Mouse (Mus musculus) liver, embryonic 14.5 days (tissue): Measurements from ENCODE around the gene Stim1. TPM values are rescaled to one million over a fixed set of nuclear protein-coding genes. Genes with fewer than 3 reads are reported as not detected.

Experiments
- ATAC-seq: fragments of 200-750 bp; cut with Nextera tagmentation; 2 replicates; pipeline ENCODE4 v1.8.0; 2017; ENCODE audit warnings: moderate number of reproducible peaks, mild to moderate bottlenecking, moderate library complexity; ENCODE audit not compliant: insufficient read depth
- DNase-seq, 3 experiments: peaks; one replicate each; pipeline ENCODE4 v3.0.0-alpha.2; 2012 to 2013; ENCODE audit warnings: low read depth in 3 of 3, low spot score in 3 of 3
- H3K27ac ChIP-seq: fragments of 300-500 bp; sonication (generic); 2 replicates; pipeline ENCODE4 v1.5.1; 2014; ENCODE audit warnings: moderate library complexity, mild to moderate bottlenecking, control low read depth, inconsistent platforms
- H3K27me3 ChIP-seq: fragments of 300-500 bp; sonication (generic); 2 replicates; pipeline ENCODE4 v1.6.1; 2014; ENCODE audit warnings: mild to moderate bottlenecking, low read length, moderate library complexity; ENCODE audit not compliant: control insufficient read depth, insufficient read depth
- H3K36me3 ChIP-seq: fragments of 300-500 bp; sonication (generic); replicated peaks from 2 replicates; pipeline ENCODE4 v1.6.1; 2014; ENCODE audit warnings: low read depth; ENCODE audit not compliant: control insufficient read depth, insufficient read depth
- H3K4me1 ChIP-seq, 2 experiments: fragments of 200-500 bp in 1 of 2; fragments of 300-500 bp in 1 of 2; sonication (generic) in 1 of 2; replicated peaks; 2 replicates each; pipeline ENCODE4 v1.6.1; 2012 to 2014; ENCODE audit warnings: antibody characterized with exemption in 1 of 2, inconsistent platforms in 1 of 2, low read length in 1 of 2; ENCODE audit not compliant: control insufficient read depth in 2 of 2, insufficient read depth in 2 of 2
- H3K4me2 ChIP-seq: fragments of 300-500 bp; sonication (generic); 2 replicates; pipeline ENCODE4 v1.6.1; 2014; ENCODE audit warnings: low read depth, mild to moderate bottlenecking, control low read depth, moderate library complexity
- H3K4me3 ChIP-seq, 2 experiments: fragments of 200-500 bp in 1 of 2; fragments of 300-500 bp in 1 of 2; sonication (generic) in 1 of 2; 2 replicates each; pipeline ENCODE4 v1.5.1; 2012 to 2014; ENCODE audit warnings: low read depth in 2 of 2, low read length in 2 of 2, mild to moderate bottlenecking in 2 of 2, control low read depth in 1 of 2, inconsistent platforms in 1 of 2, moderate library complexity in 1 of 2; ENCODE audit not compliant: insufficient read depth in 1 of 2
- H3K9ac ChIP-seq: fragments of 300-500 bp; sonication (generic); replicated peaks from 2 replicates; pipeline ENCODE4 v1.6.1; 2014; ENCODE audit warnings: mild to moderate bottlenecking, control low read depth, moderate library complexity
- H3K9me3 ChIP-seq: fragments of 300-500 bp; sonication (generic); 2 replicates; pipeline ENCODE4 v1.6.1; 2016; ENCODE audit warnings: low read length, mixed read lengths; ENCODE audit not compliant: control insufficient read depth
- CTCF ChIP-seq: IDR thresholded peaks from 2 replicates; pipeline ENCODE4 v1.5.1; 2016; ENCODE audit warnings: antibody characterized with exemption, low read depth, control low read depth
- EP300 ChIP-seq: IDR thresholded peaks from 2 replicates; pipeline ENCODE4 v1.6.1; 2016; ENCODE audit warnings: antibody characterized with exemption, low read depth
- WGBS: fragments of 180-500 bp; shearing (Covaris S2); extraction: QIAGEN DNeasy Blood & Tissue Kit; methylation state at CpG from one replicate; pipeline ENCODE4 v1.1.7; 2014; ENCODE audit not compliant: insufficient replicate concordance; 5-methylcytosine and 5-hydroxymethylcytosine counted together
- polyA plus RNA-seq, 2 experiments: library from polyadenylated mRNA; depleted of rRNA in 1 of 2; stranded (reverse) in 1 of 2; unstranded in 1 of 2; fragments of >200 nt; fragmentation: Nextera tagmentation in 1 of 2; extraction: Ambion mirVana in 1 of 2; gene quantifications; 2 replicates each; pipeline versions ENCODE4 v1.2.1 to v1.2.3; 2012 to 2014

Stim1 gene
- polyA plus RNA-seq, 2 experiments, result 7.9 to 9.3 TPM

GRCm38 (mm10) chr7:102478425-102478824 is 210.8 kb downstream of the Stim1 start:
- ATAC-seq (peak; percentile 31; the same call in 1 of the 2 replicates), DNase-seq (peak in 1 of 3 experiments; percentile 12)
- Histone ChIP-seq H3K4me1 (peaks cover 3 to 11% of the 10 kb centered on the region in 2 experiments), H3K27ac (no peak overlapping the region), H3K27me3 (no peaks in the 10 kb centered on the region), H3K4me3 (no peak overlapping the region), H3K36me3 (no peaks in the 10 kb centered on the region), H3K4me2 (no peak overlapping the region), H3K9me3 (no peaks in the 10 kb centered on the region), H3K9ac (no peak overlapping the region)
- 57% methylated on average over 4 of the region's 4 CpGs for WGBS
- no peak for TF ChIP-seq CTCF
- TF ChIP-seq EP300, result no peak

GRCm38 (mm10) chr7:102478926-102479325 is 211.3 kb downstream of the Stim1 start:
- WGBS, result 67% methylated on average over 3 of the region's 3 CpGs
- no peak for ATAC-seq
- no peak overlapping the region for H3K4me3 ChIP-seq

GRCm38 (mm10) chr7:102479368-102480078 is 211.9 kb downstream of the Stim1 start:
- Histone ChIP-seq H3K9ac (no peak overlapping the region), H3K4me3 (no peak overlapping the region), H3K4me1 (peaks cover 4 to 15% of the 10 kb centered on the region in 2 experiments), H3K27me3 (no peaks in the 10 kb centered on the region), H3K4me2 (no peak overlapping the region), H3K27ac (no peak overlapping the region), H3K9me3 (no peaks in the 10 kb centered on the region), H3K36me3 (no peaks in the 10 kb centered on the region)
- TF ChIP-seq CTCF, result no peak
- no peak for TF ChIP-seq EP300
- 66% methylated on average over 5 of the region's 5 CpGs for WGBS
- no peak for DNase-seq
- no peak for ATAC-seq

More at GRCm38 (mm10) chr7:102478926-102479325, 211.3 kb downstream of the Stim1 start:
- H3K9ac ChIP-seq, result no peak overlapping the region
- H3K9me3 ChIP-seq, result no peaks in the 10 kb centered on the region
- no peaks in the 10 kb centered on the region for H3K36me3 ChIP-seq
- H3K4me2 ChIP-seq, result no peak overlapping the region
- TF ChIP-seq CTCF (no peak), EP300 (no peak)
- H3K27me3 ChIP-seq, result no peaks in the 10 kb centered on the region
- no peak for DNase-seq
- peaks cover 4 to 15% of the 10 kb centered on the region in 2 experiments for H3K4me1 ChIP-seq
- no peak overlapping the region for H3K27ac ChIP-seq

- Histone ChIP-seq H3K4me3 (no peak overlapping the region), H3K4me1 (peaks cover 9 to 20% of the 10 kb centered on the region in 2 experiments), H3K36me3 (no peaks in the 10 kb centered on the region), H3K27ac (no peak overlapping the region), H3K27me3 (no peaks in the 10 kb centered on the region), H3K4me2 (no peak overlapping the region), H3K9me3 (no peaks in the 10 kb centered on the region), H3K9ac (no peak overlapping the region)
- no peak for DNase-seq
- no peak for TF ChIP-seq CTCF
- TF ChIP-seq EP300, result no peak
- 66% methylated on average over 4 of the region's 4 CpGs for WGBS
- no peak for ATAC-seq
These were observed 213.2 kb downstream of the Stim1 start for GRCm38 (mm10) chr7:102480821-102481220.

GRCm38 (mm10) chr7:102481579-102481978 is 214.0 kb downstream of the Stim1 start, which contains the start of gene Olfr543:
Gene Olfr543, minus strand, starts transcription at chr7:102481679.
- WGBS, result 84% methylated on average over 4 of the region's 4 CpGs

More at GRCm38 (mm10) chr7:102481579-102481978, 214.0 kb downstream of the Stim1 start, which contains the start of gene Olfr543:
- no peak for TF ChIP-seq EP300
- TF ChIP-seq CTCF, result no peak
- DNase-seq (no peak), ATAC-seq (no peak)
- Histone ChIP-seq H3K4me2 (no peak within 1 kb of the TSS), H3K9ac (no peak within 1 kb of the TSS), H3K9me3 (no peaks in the 10 kb centered on the region), H3K27ac (no peak within 1 kb of the TSS), H3K36me3 (no peaks in the 10 kb centered on the region), H3K27me3 (no peaks in the 10 kb centered on the region), H3K4me1 (peaks cover 15 to 28% of the 10 kb centered on the region in 2 experiments), H3K4me3 (no peak within 1 kb of the TSS)
